Mouse (Mus musculus) C2C12 (cell line): ENCODE results near the gene Kcna1.

ENCODE experiments used
- CEBPB ChIP-seq: IDR thresholded peaks from one replicate; pipeline ENCODE4 v1.6.1; 2011; ENCODE audit warnings: low read depth, mild to moderate bottlenecking, control low read depth, moderate library complexity
- CTCF ChIP-seq: IDR thresholded peaks from one replicate; pipeline ENCODE4 v1.5.1; 2011; ENCODE audit not compliant: control insufficient read depth, insufficient read depth, insufficient read length
- MAX ChIP-seq: IDR thresholded peaks from one replicate; pipeline ENCODE4 v1.6.1; 2011; ENCODE audit warnings: mild to moderate bottlenecking, control low read depth
- MYOD1 ChIP-seq: IDR thresholded peaks from one replicate; pipeline ENCODE4 v1.6.1; 2011; ENCODE audit warnings: low read depth; ENCODE audit not compliant: control insufficient read depth, insufficient read length
- MYOG ChIP-seq: IDR thresholded peaks from one replicate; pipeline ENCODE4 v1.6.1; 2011; ENCODE audit not compliant: control insufficient read depth, insufficient read length; ENCODE audit errors: extremely low read depth
- USF1 ChIP-seq: IDR thresholded peaks from one replicate; pipeline ENCODE4 v1.6.1; 2011; ENCODE audit warnings: low read depth, mild to moderate bottlenecking, control low read depth, moderate library complexity

DNA sequence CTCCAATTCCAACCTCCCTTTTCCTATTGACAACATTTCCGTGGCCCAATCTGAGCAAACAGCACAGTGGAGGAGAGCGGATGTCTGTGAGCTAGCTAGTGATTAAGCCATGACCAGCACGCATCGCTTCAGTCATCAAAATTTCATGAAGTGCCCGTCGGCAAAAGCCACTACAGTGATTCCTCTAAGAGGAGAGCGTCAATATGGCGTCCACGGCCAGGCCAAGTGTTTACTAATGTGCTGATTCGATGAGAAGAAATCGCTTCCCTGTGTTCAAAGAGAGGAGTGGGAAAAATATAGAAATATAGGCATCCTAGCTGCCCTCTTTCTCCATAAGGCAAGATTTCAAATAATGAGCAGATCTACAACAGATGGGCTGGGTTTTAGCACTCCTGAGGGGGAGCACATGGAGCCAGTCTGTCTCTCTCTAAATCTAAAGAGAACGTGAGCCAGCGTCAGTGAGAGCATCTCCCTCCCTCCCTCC, 44.3 kb downstream of the Kcna1 start:
- TF ChIP-seq CTCF (no peak), MYOG (no peak), CEBPB (no peak), MAX (no peak), USF1 (no peak), MYOD1 (no peak)
